Mouse (Mus musculus): ENCODE measurements at regions not wholly inside any gene's neighbourhood (a gene's known extent, or its start where the extent isn't known, plus 50 kb on each side); places are given as distances from the start of the nearest gene placed in this dataset.
"Not testable (repeated sequence)": the region's sequence is repeated elsewhere in the genome, so short reads cannot be mapped to it uniquely, and the experiment has no call there.

DNA sequence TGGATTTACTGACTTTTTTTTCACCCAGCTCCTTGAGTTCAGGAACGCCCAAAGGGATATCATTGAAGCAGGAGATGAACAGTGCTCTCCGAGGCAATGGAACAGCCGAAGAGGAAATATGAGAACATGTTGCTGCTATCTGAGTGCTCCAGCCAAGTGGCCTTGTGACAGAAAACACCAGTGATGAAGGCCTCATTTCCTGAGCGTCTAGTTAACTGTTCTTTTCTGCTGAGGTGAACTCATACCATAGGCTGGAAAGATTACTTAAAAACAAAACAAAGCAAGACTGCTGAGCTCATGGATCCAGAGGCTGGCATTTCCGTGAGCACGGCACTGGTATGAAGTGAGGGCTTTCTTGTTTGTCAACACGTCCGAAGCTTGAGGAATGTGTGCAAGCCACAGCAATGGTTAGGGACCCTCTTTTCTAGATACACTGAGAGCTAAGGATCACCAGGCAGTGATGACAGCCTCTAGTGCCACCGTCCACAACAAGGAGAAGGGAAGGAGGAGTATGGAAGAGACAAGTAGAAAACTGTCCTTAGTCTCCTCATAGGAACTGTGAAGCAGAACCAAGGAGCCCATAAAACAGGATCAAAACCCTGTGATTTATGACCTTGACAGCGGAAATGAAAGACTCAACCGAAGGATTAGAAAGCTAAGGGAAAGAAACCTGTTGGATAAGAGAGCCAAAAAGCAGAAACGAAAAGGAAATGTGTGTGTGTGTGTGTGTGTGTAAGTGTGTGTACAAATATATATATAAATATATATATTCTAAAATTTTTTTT lies 200.4 kb downstream of the Fam43a start:
- 73% methylated on average over 12 of the region's 12 CpGs for WGBS
- Histone ChIP-seq H3K36me3 (ENCODE audit: control insufficient read depth, insufficient read depth, low read length) (no peaks in the 10 kb centered on the region), H3K9me3 (ENCODE audit: control insufficient read depth, low read length) (no peaks in the 10 kb centered on the region), H3K27me3 (ENCODE audit: control insufficient read depth, insufficient read depth, low read length) (no peaks in the 10 kb centered on the region), H3K4me3 (ENCODE audit: low read depth, low read length) (no peak overlapping the region), H3K4me1 (ENCODE audit: control insufficient read depth, insufficient read depth, low read length) (no peaks in the 10 kb centered on the region), H3K9ac (ENCODE audit: low read length) (no peak overlapping the region), H3K4me2 (ENCODE audit: low read depth) (no peak overlapping the region), H3K27ac (ENCODE audit: low read depth, low read length) (no peak overlapping the region)
- no peak for ATAC-seq (ENCODE audit: insufficient read depth, low FRiP score, low TSS enrichment)
- no peak for DNase-seq (ENCODE audit: low spot score)

DNA sequence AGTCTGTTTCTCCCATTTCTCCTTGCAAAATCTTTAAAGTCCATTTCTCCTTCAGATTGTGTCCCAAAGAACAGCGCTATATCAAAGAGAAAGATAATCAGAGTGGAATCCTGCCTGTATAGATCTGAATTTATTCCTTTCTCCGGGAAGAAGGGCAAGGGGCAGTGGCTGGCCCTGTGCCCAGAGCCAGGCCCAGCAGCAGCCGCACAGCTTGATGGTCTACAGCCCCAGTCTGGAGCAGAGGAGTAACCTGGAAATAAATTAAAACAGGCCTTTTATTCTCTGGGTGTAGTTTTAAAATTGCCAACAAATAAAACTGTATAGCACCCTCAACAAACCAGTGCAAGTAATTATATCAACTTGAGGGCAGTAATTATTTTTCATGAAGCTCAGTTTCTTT lies 204.5 kb downstream of the Fam43a start:
- no peak for DNase-seq (ENCODE audit: low spot score)
- no peaks in the 10 kb centered on the region for H3K36me3 ChIP-seq (ENCODE audit: control insufficient read depth, insufficient read depth, low read length)
- no peaks in the 10 kb centered on the region for H3K9me3 ChIP-seq (ENCODE audit: control insufficient read depth, low read length)
- no peak overlapping the region for H3K27ac ChIP-seq (ENCODE audit: low read depth, low read length)
- H3K4me2 ChIP-seq (ENCODE audit: low read depth) = no peak overlapping the region
- no peak for ATAC-seq (ENCODE audit: insufficient read depth, low FRiP score, low TSS enrichment)
- H3K4me3 ChIP-seq (ENCODE audit: low read depth, low read length) = no peak overlapping the region
- 73% methylated on average over 3 of the region's 3 CpGs for WGBS
- H3K4me1 ChIP-seq (ENCODE audit: control insufficient read depth, insufficient read depth, low read length) = no peaks in the 10 kb centered on the region
- no peaks in the 10 kb centered on the region for H3K27me3 ChIP-seq (ENCODE audit: control insufficient read depth, insufficient read depth, low read length)
- no peak overlapping the region for H3K9ac ChIP-seq (ENCODE audit: low read length)

DNA sequence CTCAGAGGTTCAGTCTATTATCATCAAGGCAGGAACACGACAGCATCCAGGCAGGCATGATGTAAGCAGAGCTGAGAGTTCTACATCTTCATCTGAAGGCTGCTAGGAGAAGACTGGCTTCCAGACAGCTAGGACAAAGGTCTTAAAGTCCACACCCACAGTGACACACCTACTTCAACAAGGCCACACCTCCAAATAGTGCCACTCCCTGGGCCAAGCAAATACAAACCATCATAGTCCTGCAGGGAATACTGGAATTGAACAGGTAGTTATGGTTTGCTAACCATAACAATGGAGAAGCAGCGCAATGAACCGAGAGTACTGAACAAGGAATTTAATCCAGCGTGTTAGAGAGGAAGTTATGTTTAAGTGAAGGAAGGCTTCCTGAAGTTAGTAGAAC lies 206.7 kb downstream of the Fam43a start:
- not testable (repeated sequence) for H3K36me3 ChIP-seq (ENCODE audit: control insufficient read depth, insufficient read depth, low read length); H3K4me1 ChIP-seq (ENCODE audit: control insufficient read depth, insufficient read depth, low read length); ATAC-seq (ENCODE audit: insufficient read depth, low FRiP score, low TSS enrichment); H3K9ac ChIP-seq (ENCODE audit: low read length); H3K27ac ChIP-seq (ENCODE audit: low read depth, low read length); H3K9me3 ChIP-seq (ENCODE audit: control insufficient read depth, low read length); DNase-seq (ENCODE audit: low spot score); H3K4me2 ChIP-seq (ENCODE audit: low read depth); H3K27me3 ChIP-seq (ENCODE audit: control insufficient read depth, insufficient read depth, low read length); H3K4me3 ChIP-seq (ENCODE audit: low read depth, low read length)
- WGBS = 92% methylated on average over 4 of the region's 4 CpGs

DNA sequence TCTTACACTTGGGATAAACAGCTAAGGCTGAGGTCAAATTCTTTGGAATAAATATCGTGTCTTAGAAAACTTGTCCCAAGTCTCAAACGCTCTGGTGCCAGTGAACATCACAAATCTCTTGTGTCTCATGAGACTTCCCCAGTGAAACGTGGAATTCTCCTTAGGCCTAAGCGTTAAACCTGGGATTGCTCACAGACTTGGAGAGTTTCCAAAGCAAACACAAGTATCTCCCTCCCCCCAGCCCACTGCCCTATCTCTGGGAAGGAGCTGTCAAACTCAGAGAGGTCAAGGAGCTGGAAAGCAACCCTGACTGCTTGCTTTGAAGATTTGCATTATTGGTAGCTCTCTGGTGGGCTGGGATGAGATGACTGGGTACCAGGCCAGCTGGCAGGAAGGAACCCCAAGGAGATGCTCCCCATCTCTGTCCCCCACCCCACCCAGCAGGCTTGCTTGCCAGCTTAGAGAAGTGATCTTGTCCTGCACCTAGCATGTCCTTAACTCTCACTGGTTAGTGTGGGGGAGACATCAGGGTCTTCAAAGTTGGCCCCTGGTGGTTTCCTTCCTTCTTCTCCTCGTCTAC lies 219.1 kb downstream of the Fam43a start:
- Histone ChIP-seq H3K4me3 (ENCODE audit: low read depth, low read length) (no peak overlapping the region), H3K9ac (ENCODE audit: low read length) (no peak overlapping the region), H3K36me3 (ENCODE audit: control insufficient read depth, insufficient read depth, low read length) (no peaks in the 10 kb centered on the region), H3K9me3 (ENCODE audit: control insufficient read depth, low read length) (no peaks in the 10 kb centered on the region), H3K4me2 (ENCODE audit: low read depth) (no peak overlapping the region), H3K27me3 (ENCODE audit: control insufficient read depth, insufficient read depth, low read length) (no peaks in the 10 kb centered on the region), H3K27ac (ENCODE audit: low read depth, low read length) (no peak overlapping the region), H3K4me1 (ENCODE audit: control insufficient read depth, insufficient read depth, low read length) (peaks cover 10% of the 10 kb centered on the region; the same call in 1 of the 2 replicates)
- no peak for DNase-seq (ENCODE audit: low spot score)
- ATAC-seq (ENCODE audit: insufficient read depth, low FRiP score, low TSS enrichment) = no peak
- WGBS = 59% methylated on average over 5 of the region's 5 CpGs

DNA sequence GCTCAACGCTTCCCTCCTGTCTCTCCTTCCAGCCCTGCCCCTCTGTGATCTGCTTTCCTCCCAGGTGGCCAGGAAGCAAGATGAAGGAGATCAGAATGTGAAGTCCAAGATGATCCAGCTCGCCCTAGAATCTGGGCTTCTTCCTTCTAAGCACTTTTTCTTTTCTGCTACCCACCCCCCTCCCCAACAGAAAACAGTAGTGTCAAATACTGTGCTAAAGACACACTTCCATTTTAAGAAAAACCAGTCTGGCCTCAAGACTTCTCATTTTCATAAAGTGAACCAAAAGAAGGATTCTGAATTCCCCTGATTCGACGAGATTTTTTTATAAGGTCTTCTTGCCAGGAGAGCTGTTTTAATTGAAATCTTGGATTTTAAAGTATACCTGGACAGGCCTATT lies 219.8 kb downstream of the Fam43a start:
- Histone ChIP-seq H3K9ac (ENCODE audit: low read length) (no peak overlapping the region), H3K27ac (ENCODE audit: low read depth, low read length) (no peak overlapping the region), H3K36me3 (ENCODE audit: control insufficient read depth, insufficient read depth, low read length) (no peaks in the 10 kb centered on the region), H3K27me3 (ENCODE audit: control insufficient read depth, insufficient read depth, low read length) (no peaks in the 10 kb centered on the region), H3K9me3 (ENCODE audit: control insufficient read depth, low read length) (no peaks in the 10 kb centered on the region), H3K4me3 (ENCODE audit: low read depth, low read length) (no peak overlapping the region), H3K4me2 (ENCODE audit: low read depth) (no peak overlapping the region), H3K4me1 (ENCODE audit: control insufficient read depth, insufficient read depth, low read length) (peaks cover 10% of the 10 kb centered on the region; the same call in 1 of the 2 replicates)
- ATAC-seq (ENCODE audit: insufficient read depth, low FRiP score, low TSS enrichment) = no peak
- WGBS = 85% methylated on average over 4 of the region's 4 CpGs
- DNase-seq (ENCODE audit: low spot score) = no peak

DNA sequence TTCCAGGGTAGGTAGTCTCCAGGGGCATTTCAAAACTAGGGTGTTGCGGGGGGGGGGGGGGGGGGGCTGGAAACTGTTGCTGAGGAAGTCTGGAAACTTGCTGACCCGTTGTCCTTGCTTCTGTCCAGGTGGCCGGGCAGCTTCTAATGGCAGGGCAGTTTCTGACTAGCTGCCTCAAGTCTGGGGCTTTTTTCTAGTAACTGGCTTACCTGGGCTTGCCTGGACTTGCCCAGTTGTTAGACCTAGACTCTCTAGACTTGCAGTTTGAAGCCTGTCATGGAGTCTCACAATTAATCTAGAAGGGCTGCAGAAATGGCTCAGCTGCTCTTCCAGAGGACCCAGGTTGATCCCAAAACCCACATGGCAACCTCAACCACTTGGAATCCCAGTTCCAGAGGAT lies 220.7 kb downstream of the Fam43a start:
- Histone ChIP-seq H3K4me3 (ENCODE audit: low read depth, low read length) (no peak overlapping the region), H3K4me1 (ENCODE audit: control insufficient read depth, insufficient read depth, low read length) (peaks cover 10% of the 10 kb centered on the region; the same call in 1 of the 2 replicates), H3K27ac (ENCODE audit: low read depth, low read length) (no peak overlapping the region), H3K27me3 (ENCODE audit: control insufficient read depth, insufficient read depth, low read length) (no peaks in the 10 kb centered on the region), H3K36me3 (ENCODE audit: control insufficient read depth, insufficient read depth, low read length) (no peaks in the 10 kb centered on the region), H3K9me3 (ENCODE audit: control insufficient read depth, low read length) (no peaks in the 10 kb centered on the region), H3K4me2 (ENCODE audit: low read depth) (no peak overlapping the region), H3K9ac (ENCODE audit: low read length) (no peak overlapping the region)
- no peak for DNase-seq (ENCODE audit: low spot score)
- no peak for ATAC-seq (ENCODE audit: insufficient read depth, low FRiP score, low TSS enrichment)
- 77% methylated on average over 3 of the region's 3 CpGs for WGBS

DNA sequence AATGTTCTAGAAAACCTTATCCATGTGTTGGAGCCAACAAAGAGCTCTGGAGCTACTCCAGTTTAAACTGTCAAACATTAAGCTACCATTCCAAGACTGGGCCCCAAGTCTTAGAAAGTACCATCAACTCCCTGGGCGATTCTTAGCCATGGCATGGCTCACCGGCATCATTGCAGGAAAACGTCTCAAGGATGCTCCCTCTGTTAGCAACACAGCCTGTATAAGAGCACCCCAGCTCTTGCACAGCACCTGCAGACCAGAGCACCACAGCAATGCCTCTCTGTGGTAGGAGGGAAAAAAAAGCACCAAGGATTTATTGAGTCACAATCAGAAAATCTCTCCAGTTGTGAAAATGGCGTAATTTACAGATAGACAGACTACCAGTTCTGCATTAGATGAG lies 221.2 kb downstream of the Fam43a start:
- Histone ChIP-seq H3K4me3 (ENCODE audit: low read depth, low read length) (no peak overlapping the region), H3K4me2 (ENCODE audit: low read depth) (no peak overlapping the region), H3K4me1 (ENCODE audit: control insufficient read depth, insufficient read depth, low read length) (peaks cover 10% of the 10 kb centered on the region; the same call in 1 of the 2 replicates), H3K27ac (ENCODE audit: low read depth, low read length) (peak overlapping the region; percentile 45; the same call in 1 of the 2 replicates), H3K27me3 (ENCODE audit: control insufficient read depth, insufficient read depth, low read length) (no peaks in the 10 kb centered on the region), H3K9ac (ENCODE audit: low read length) (no peak overlapping the region; the same call in 1 of the 2 replicates), H3K36me3 (ENCODE audit: control insufficient read depth, insufficient read depth, low read length) (no peaks in the 10 kb centered on the region), H3K9me3 (ENCODE audit: control insufficient read depth, low read length) (no peaks in the 10 kb centered on the region)
- 78% methylated on average over 4 of the region's 4 CpGs for WGBS
- no peak for DNase-seq (ENCODE audit: low spot score)
- no peak for ATAC-seq (ENCODE audit: insufficient read depth, low FRiP score, low TSS enrichment)

DNA sequence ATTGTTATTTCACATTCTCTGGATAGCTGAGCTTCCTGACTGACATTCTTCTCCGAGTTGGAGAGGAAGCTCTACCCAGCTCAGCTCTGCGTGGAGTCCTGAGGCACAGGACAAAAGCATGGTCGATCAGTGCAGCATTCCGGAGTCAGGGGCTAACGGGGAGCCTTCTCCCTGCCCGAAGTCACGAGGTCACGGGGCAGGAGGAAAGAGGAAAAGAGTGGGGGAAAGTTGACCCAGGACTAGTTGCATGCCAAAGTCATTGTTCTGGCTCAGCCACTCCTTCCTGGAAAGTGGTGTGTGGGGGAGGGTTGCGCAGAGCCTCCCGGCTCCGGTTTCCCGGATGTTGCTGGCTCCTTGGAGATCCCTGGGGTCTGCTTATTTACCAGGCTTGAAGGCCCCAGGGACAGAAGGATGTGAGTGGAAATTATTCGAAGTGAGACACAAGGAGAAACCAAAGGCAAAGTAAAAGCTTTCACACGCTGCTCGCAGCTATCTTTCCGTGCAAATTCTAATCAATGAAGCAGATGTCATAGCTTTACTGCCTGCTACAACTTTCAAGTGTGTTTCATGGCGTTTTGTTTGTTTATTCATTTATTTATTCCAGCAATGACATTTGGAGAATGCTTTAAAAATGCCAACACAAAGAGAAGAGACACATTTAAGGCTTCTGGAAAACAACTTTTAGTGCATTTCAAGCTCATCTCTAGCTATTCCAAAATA lies 221.8 kb downstream of the Fam43a start:
- H3K4me3 ChIP-seq (ENCODE audit: low read depth, low read length) = no peak overlapping the region
- H3K27ac ChIP-seq (ENCODE audit: low read depth, low read length) = peak overlapping the region; percentile 45
- WGBS = 15% methylated on average over 17 of the region's 17 CpGs
- H3K27me3 ChIP-seq (ENCODE audit: control insufficient read depth, insufficient read depth, low read length) = no peaks in the 10 kb centered on the region
- no peaks in the 10 kb centered on the region for H3K36me3 ChIP-seq (ENCODE audit: control insufficient read depth, insufficient read depth, low read length)
- H3K9me3 ChIP-seq (ENCODE audit: control insufficient read depth, low read length) = no peaks in the 10 kb centered on the region
- peak; percentile 75 for DNase-seq (ENCODE audit: low spot score)
- peak overlapping the region; percentile 35 for H3K4me2 ChIP-seq (ENCODE audit: low read depth)
- H3K9ac ChIP-seq (ENCODE audit: low read length) = peak overlapping the region; percentile 35
- H3K4me1 ChIP-seq (ENCODE audit: control insufficient read depth, insufficient read depth, low read length) = peaks cover 10% of the 10 kb centered on the region; the same call in 1 of the 2 replicates
- no peak for ATAC-seq (ENCODE audit: insufficient read depth, low FRiP score, low TSS enrichment)

All from neural tube, embryonic 11.5 days (tissue).